Mouse (Mus musculus) forebrain, embryonic 16.5 days (tissue): Measurements from ENCODE around the gene Gm13290. TPM values are rescaled to one million over a fixed set of nuclear protein-coding genes. Genes with fewer than 3 reads are reported as not detected.
"Not testable (repeated sequence)": the region's sequence is repeated elsewhere in the genome, so short reads cannot be mapped to it uniquely, and the experiment has no call there.

Source experiments
- ATAC-seq: fragments of 200-750 bp; cut with Nextera tagmentation; 2 replicates; pipeline ENCODE4 v1.8.0; 2017; ENCODE audit warnings: mild to moderate bottlenecking, moderate library complexity
- H3K27ac ChIP-seq: fragments of 300-500 bp; sonication (generic); 2 replicates; pipeline ENCODE4 v1.5.1; 2014; ENCODE audit warnings: low read length, control low read depth
- H3K27me3 ChIP-seq: fragments of 300-500 bp; sonication (generic); replicated peaks from 2 replicates; pipeline ENCODE4 v1.6.1; 2014; ENCODE audit warnings: low read length; ENCODE audit not compliant: control insufficient read depth, insufficient read depth
- H3K36me3 ChIP-seq: fragments of 300-500 bp; sonication (generic); 2 replicates; pipeline ENCODE4 v1.6.1; 2014; ENCODE audit not compliant: control insufficient read depth, insufficient read depth
- H3K4me1 ChIP-seq: fragments of 300-500 bp; sonication (generic); replicated peaks from 2 replicates; pipeline ENCODE4 v1.6.1; 2014; ENCODE audit warnings: low read length; ENCODE audit not compliant: control insufficient read depth, insufficient read depth
- H3K4me2 ChIP-seq: fragments of 300-500 bp; sonication (generic); 2 replicates; pipeline ENCODE4 v1.6.1; 2014; ENCODE audit warnings: mild to moderate bottlenecking, low read length, control low read depth
- H3K4me3 ChIP-seq: fragments of 300-500 bp; sonication (generic); replicated peaks from 2 replicates; pipeline ENCODE4 v1.5.1; 2014; ENCODE audit warnings: mild to moderate bottlenecking, low read length, control low read depth
- H3K9ac ChIP-seq: fragments of 300-500 bp; sonication (generic); replicated peaks from 2 replicates; pipeline ENCODE4 v1.6.1; 2014; ENCODE audit warnings: low read depth, low read length, control low read depth
- H3K9me3 ChIP-seq: fragments of 300-500 bp; sonication (generic); 2 replicates; pipeline ENCODE4 v1.6.1; 2016; ENCODE audit warnings: low read length; ENCODE audit not compliant: control insufficient read depth
- WGBS: fragments of 180-500 bp; shearing (Covaris S2); extraction: QIAGEN DNeasy Blood & Tissue Kit; methylation state at CpG from one replicate; pipeline ENCODE4 v1.1.7; 2014; 5-methylcytosine and 5-hydroxymethylcytosine counted together
- polyA plus RNA-seq: library from polyadenylated mRNA; unstranded; fragments of >200 nt; fragmentation: Nextera tagmentation; extraction: Ambion mirVana; gene quantifications from 2 replicates; pipeline ENCODE4 v1.2.1, GENCODE M21; 2015

Gm13290 gene
- polyA plus RNA-seq, 1 experiment from 2014 or later: not detected

DNA sequence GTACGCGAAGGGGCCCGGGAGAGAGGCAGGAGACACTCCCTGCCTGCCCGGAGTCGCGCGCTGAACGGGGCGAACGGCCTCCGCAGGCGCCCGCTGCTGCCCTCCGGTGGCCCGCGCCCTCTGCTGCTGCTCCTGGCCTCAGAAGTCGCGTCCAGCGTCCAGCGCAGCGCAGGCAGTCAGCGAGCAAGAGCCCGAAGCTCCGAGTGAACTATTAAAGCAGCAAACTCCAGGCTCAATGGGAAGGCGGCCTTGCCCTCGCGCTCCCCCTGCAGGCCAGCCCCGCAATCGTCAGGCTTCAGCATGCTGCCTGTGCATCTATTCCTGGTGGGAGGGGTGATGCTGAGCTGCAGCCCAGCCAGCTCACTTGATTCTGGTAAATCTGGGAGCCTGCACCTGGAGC is 5.9 kb downstream of the Gm13290 start, which contains the start of gene Gm13272:
Gene Gm13272, plus strand, starts transcription at position 301 of the 400 bp plus-strand sequence.
- H3K27me3 ChIP-seq, H3K9ac ChIP-seq, H3K36me3 ChIP-seq, H3K27ac ChIP-seq, ATAC-seq, H3K4me1 ChIP-seq, H3K4me3 ChIP-seq, H3K4me2 ChIP-seq, H3K9me3 ChIP-seq: not testable (repeated sequence)
- no CpG with 5 or more reads among the region's 29 CpGs for WGBS

DNA sequence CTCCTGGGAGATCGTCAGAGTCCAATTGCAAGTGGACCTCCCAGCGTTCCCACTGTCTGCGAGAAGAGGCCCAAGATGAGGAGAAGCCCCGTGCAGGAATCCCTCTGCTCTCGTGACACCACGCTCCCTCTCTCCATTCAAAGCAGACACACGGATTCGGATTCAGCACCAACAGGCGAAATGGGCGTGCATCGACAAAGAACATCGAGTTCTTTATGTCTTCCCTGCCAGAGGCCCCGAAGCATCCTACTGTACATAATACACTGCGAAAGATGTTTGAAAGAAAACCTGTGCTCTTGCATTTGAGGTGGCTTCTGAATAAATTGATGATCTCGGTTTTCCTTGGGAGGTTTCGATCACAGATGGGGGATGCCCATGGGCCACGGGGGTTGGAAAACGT is 6.7 kb downstream of the Gm13290 start:
- H3K4me2 ChIP-seq, H3K4me1 ChIP-seq, H3K36me3 ChIP-seq, H3K4me3 ChIP-seq, H3K9ac ChIP-seq, H3K27me3 ChIP-seq, H3K9me3 ChIP-seq, H3K27ac ChIP-seq, ATAC-seq: not testable (repeated sequence)
- 52% methylated on average over 14 of the region's 18 CpGs for WGBS

DNA sequence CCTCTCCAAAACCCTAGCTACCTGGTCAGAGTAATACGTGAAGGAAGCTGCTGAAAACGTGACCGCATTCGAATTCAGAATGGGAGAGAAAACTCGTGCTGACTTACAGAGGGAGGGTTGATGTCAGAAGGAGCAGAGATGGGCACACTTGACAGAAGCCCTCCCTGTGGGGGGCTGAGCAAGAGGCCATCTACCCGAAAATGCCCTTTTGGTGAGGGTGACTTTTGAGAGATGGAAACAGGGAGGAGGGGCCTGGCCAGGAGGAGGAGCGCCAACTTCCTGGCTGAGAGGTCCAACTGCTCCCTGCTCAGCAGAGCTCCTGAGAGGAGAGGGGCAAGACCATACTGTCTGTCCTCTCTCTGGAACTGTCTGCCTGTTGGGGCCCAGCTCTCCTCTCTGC is 8.2 kb downstream of the Gm13290 start, which contains the start of gene Ifnz:
Gene Ifnz, plus strand, starts transcription at position 301 of the 400 bp plus-strand sequence.
- not testable (repeated sequence) for ATAC-seq, H3K27ac ChIP-seq, H3K36me3 ChIP-seq, H3K9ac ChIP-seq, H3K9me3 ChIP-seq, H3K4me1 ChIP-seq, H3K4me3 ChIP-seq, H3K27me3 ChIP-seq
- peak within 1 kb of the TSS; percentile 39; the same call in 1 of the 2 replicates for H3K4me2 ChIP-seq
- 36% methylated on average over 3 of the region's 7 CpGs for WGBS

DNA sequence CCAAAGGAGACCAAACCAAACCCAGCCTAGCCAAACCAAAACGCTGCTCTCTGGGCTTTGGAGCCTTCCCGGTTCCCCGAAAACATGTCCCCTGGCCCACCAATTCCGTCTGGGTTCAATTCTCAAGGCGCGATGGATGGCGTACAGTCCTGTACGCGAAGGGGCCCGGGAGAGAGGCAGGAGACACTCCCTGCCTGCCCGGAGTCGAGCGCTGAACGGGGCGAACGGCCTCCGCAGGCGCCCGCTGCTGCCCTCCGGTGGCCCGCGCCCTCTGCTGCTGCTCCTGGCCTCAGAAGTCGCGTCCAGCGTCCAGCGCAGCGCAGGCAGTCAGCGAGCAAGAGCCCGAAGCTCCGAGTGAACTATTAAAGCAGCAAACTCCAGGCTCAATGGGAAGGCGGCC is 8.7 kb downstream of the Gm13290 start:
- H3K27ac ChIP-seq, H3K4me3 ChIP-seq, H3K9ac ChIP-seq, H3K27me3 ChIP-seq, H3K9me3 ChIP-seq, ATAC-seq, H3K4me1 ChIP-seq, H3K36me3 ChIP-seq: not testable (repeated sequence)
- H3K4me2 ChIP-seq: peak overlapping the region; percentile 39; the same call in 1 of the 2 replicates
- WGBS: 2% methylated on average over 9 of the region's 31 CpGs

DNA sequence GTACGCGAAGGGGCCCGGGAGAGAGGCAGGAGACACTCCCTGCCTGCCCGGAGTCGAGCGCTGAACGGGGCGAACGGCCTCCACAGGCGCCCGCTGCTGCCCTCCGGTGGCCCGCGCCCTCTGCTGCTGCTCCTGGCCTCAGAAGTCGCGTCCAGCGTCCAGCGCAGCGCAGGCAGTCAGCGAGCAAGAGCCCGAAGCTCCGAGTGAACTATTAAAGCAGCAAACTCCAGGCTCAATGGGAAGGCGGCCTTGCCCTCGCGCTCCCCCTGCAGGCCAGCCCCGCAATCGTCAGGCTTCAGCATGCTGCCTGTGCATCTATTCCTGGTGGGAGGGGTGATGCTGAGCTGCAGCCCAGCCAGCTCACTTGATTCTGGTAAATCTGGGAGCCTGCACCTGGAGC is 11.8 kb downstream of the Gm13290 start, which contains the start of gene Gm13276:
Gene Gm13276, plus strand, starts transcription at position 301 of the 400 bp plus-strand sequence.
- H3K9ac ChIP-seq, H3K4me3 ChIP-seq, H3K27me3 ChIP-seq, H3K9me3 ChIP-seq, H3K36me3 ChIP-seq, H3K4me2 ChIP-seq, ATAC-seq, H3K4me1 ChIP-seq, H3K27ac ChIP-seq: not testable (repeated sequence)
- no CpG with 5 or more reads among the region's 27 CpGs for WGBS

DNA sequence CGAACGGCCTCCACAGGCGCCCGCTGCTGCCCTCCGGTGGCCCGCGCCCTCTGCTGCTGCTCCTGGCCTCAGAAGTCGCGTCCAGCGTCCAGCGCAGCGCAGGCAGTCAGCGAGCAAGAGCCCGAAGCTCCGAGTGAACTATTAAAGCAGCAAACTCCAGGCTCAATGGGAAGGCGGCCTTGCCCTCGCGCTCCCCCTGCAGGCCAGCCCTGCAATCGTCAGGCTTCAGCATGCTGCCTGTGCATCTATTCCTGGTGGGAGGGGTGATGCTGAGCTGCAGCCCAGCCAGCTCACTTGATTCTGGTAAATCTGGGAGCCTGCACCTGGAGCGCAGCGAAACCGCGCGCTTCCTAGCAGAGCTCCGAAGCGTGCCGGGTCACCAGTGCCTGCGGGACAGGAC is 14.8 kb downstream of the Gm13290 start, which contains the start of gene Gm13277:
Gene Gm13277, plus strand, starts transcription at position 231 of the 400 bp plus-strand sequence.
- not testable (repeated sequence) for H3K9ac ChIP-seq, ATAC-seq, H3K4me2 ChIP-seq, H3K4me1 ChIP-seq, H3K27ac ChIP-seq, H3K9me3 ChIP-seq, H3K4me3 ChIP-seq, H3K36me3 ChIP-seq, H3K27me3 ChIP-seq
- 0% methylated on average over 1 of the region's 28 CpGs for WGBS

DNA sequence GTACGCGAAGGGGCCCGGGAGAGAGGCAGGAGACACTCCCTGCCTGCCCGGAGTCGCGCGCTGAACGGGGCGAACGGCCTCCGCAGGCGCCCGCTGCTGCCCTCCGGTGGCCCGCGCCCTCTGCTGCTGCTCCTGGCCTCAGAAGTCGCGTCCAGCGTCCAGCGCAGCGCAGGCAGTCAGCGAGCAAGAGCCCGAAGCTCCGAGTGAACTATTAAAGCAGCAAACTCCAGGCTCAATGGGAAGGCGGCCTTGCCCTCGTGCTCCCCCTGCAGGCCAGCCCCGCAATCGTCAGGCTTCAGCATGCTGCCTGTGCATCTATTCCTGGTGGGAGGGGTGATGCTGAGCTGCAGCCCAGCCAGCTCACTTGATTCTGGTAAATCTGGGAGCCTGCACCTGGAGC is 17.6 kb downstream of the Gm13290 start, which contains the start of gene Gm13278:
Gene Gm13278, plus strand, starts transcription at position 301 of the 400 bp plus-strand sequence.
- H3K27ac ChIP-seq, H3K4me2 ChIP-seq, ATAC-seq, H3K4me3 ChIP-seq, H3K9me3 ChIP-seq, H3K9ac ChIP-seq, H3K27me3 ChIP-seq, H3K4me1 ChIP-seq, H3K36me3 ChIP-seq: not testable (repeated sequence)
- no CpG with 5 or more reads among the region's 28 CpGs for WGBS

DNA sequence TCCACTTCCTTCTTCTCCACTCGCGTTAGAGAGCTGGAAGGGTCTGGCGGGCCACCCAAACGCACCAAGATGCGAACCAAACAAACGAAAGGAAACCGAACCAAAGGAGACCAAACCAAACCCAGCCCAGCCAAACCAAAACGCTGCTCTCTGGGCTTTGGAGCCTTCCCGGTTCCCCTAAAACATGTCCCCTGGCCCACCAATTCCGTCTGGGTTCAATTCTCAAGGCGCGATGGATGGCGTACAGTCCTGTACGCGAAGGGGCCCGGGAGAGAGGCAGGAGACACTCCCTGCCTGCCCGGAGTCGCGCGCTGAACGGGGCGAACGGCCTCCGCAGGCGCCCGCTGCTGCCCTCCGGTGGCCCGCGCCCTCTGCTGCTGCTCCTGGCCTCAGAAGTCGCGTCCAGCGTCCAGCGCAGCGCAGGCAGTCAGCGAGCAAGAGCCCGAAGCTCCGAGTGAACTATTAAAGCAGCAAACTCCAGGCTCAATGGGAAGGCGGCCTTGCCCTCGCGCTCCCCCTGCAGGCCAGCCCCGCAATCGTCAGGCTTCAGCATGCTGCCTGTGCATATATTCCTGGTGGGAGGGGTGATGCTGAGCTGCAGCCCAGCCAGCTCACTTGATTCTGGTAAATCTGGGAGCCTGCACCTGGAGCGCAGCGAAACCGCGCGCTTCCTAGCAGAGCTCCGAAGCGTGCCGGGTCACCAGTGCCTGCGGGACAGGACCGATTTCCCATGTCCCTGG is 20.5 kb downstream of the Gm13290 start, which contains the start of gene Gm13275:
Gene Gm13275, plus strand, starts transcription at position 552 of the 740 bp plus-strand sequence.
- 0% methylated on average over 6 of the region's 52 CpGs for WGBS
- H3K4me3 ChIP-seq, H3K9ac ChIP-seq, H3K27me3 ChIP-seq, H3K9me3 ChIP-seq, H3K4me1 ChIP-seq, H3K27ac ChIP-seq, H3K4me2 ChIP-seq, H3K36me3 ChIP-seq, ATAC-seq: not testable (repeated sequence)

DNA sequence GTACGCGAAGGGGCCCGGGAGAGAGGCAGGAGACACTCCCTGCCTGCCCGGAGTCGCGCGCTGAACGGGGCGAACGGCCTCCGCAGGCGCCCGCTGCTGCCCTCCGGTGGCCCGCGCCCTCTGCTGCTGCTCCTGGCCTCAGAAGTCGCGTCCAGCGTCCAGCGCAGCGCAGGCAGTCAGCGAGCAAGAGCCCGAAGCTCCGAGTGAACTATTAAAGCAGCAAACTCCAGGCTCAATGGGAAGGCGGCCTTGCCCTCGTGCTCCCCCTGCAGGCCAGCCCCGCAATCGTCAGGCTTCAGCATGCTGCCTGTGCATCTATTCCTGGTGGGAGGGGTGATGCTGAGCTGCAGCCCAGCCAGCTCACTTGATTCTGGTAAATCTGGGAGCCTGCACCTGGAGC is 23.5 kb downstream of the Gm13290 start, which contains the start of gene Gm13279:
Gene Gm13279, plus strand, starts transcription at position 301 of the 400 bp plus-strand sequence.
- no CpG with 5 or more reads among the region's 28 CpGs for WGBS
- H3K4me3 ChIP-seq, H3K27me3 ChIP-seq, H3K4me1 ChIP-seq, H3K4me2 ChIP-seq, H3K9ac ChIP-seq, ATAC-seq, H3K9me3 ChIP-seq, H3K36me3 ChIP-seq, H3K27ac ChIP-seq: not testable (repeated sequence)
